ENCODE assay signal across 27 mouse cellular contexts in genomic region chr8:122482448-122482847, GRCm38 (mm10). TPM values are rescaled to one million over a fixed set of nuclear protein-coding genes. Genes with fewer than 3 reads are reported as not detected.
"Had no signal": no experiment of that assay in that cellular context is flagged by ENCODE, and none has a peak within 500 bp of the region (broad histone marks: within the 10 kb centered on the region; RNA-seq: fewer than 3 reads in every experiment).

No protein-coding gene starts in this region.

- ATAC-seq: inflammation-experienced regulatory T-cells, adult 6 months; intestine, embryonic 16.5 days had no signal

- H3K4me3 ChIP-seq: gastrocnemius, adult 2 months; heart, embryonic 10.5 days; heart, embryonic 12.5 days; hindbrain, embryonic 10.5 days; hindbrain, embryonic 12.5 days; layer of hippocampus, adult 2 months; left cerebral cortex, adult 2 months; limb, embryonic 10.5 days; limb, embryonic 12.5 days; liver, embryonic 13.5 days had no signal

- H3K9ac ChIP-seq: heart, embryonic 12.5 days; hindbrain, embryonic 12.5 days; hindbrain, embryonic 14.5 days; limb, embryonic 12.5 days; liver, embryonic 13.5 days had no signal

- H3K27ac ChIP-seq: gastrocnemius, adult 2 months; heart, embryonic 10.5 days; hindbrain, embryonic 10.5 days; hindbrain, embryonic 12.5 days; hindbrain, embryonic 14.5 days; layer of hippocampus, adult 2 months; left cerebral cortex, adult 2 months; limb, embryonic 10.5 days; limb, embryonic 12.5 days; liver, embryonic 13.5 days had no signal

- DNase-seq: gastrocnemius, adult 2 months; gastrocnemius, postnatal 10 days; gastrocnemius, postnatal 25 days; heart, postnatal 10 days; heart, postnatal 4 days; kidney, adult 18-20 months; kidney, adult 8-10 months; kidney, postnatal 10 days; kidney, postnatal 25 days; kidney, postnatal 4 days; liver, embryonic 13.5 days had no signal

- H3K27me3 ChIP-seq: heart, embryonic 12.5 days; hindbrain, embryonic 12.5 days; limb, embryonic 12.5 days; liver, embryonic 13.5 days had no signal

- H3K4me1 ChIP-seq: heart, embryonic 12.5 days; hindbrain, embryonic 12.5 days; limb, embryonic 12.5 days had no signal

- H3K4me2 ChIP-seq: heart, embryonic 12.5 days; hindbrain, embryonic 12.5 days; hindbrain, embryonic 14.5 days; limb, embryonic 12.5 days; liver, embryonic 13.5 days had no signal

- H3K9me3 ChIP-seq: heart, embryonic 10.5 days; hindbrain, embryonic 10.5 days; hindbrain, embryonic 12.5 days; limb, embryonic 10.5 days; limb, embryonic 12.5 days; liver, embryonic 13.5 days had no signal

RNA-seq across cellular contexts. Expression of gene Snai3, which starts 21.9 kb away (rescaled TPM):
- total RNA-seq: granulocyte monocyte progenitor cell, adult 5-6 weeks; layer of hippocampus, adult 2 months; layer of hippocampus, postnatal 10 days; layer of hippocampus, postnatal 25 days; left cerebral cortex, postnatal 14 days; liver, adult 2 months had no signal
- polyA plus RNA-seq: hindbrain, embryonic 10.5 days; hindbrain, embryonic 12.5 days; hindbrain, embryonic 14.5 days; limb, embryonic 10.5 days had no signal
